ENCODE assay signal across 22 mouse cellular contexts in genomic region chr3:126370571-126370970, GRCm38 (mm10). TPM values are rescaled to one million over a fixed set of nuclear protein-coding genes. Genes with fewer than 3 reads are reported as not detected.
DNase-seq lines count a peak whose midpoint lies in the region.
"Had no signal": no experiment of that assay in that cellular context is flagged by ENCODE, and none has a peak within 500 bp of the region (broad histone marks: within the 10 kb centered on the region; RNA-seq: fewer than 3 reads in every experiment).

No protein-coding gene starts in this region.

- DNase-seq in heart, adult 18-20 months: peak; percentile 42 to 67
- no peak for DNase-seq in heart, postnatal 36 days
- peak; percentile 25 for DNase-seq in urinary bladder, postnatal 14 days (ENCODE audit: low spot score)
- DNase-seq in urinary bladder, postnatal 10 days (ENCODE audit: low spot score): no peak
- peak; percentile 17 for DNase-seq in heart, postnatal 25 days (ENCODE audit: low spot score)
- DNase-seq in kidney, adult 18-20 months: no peak
- DNase-seq: adrenal gland, postnatal 25 days; B cell, adult 2 months; cerebellum, adult 11-12 months; cerebellum, adult 9-11 months; forebrain, postnatal 0 days; kidney, adult 9 months; kidney, postnatal 10 days; layer of hippocampus, postnatal 36 days; liver, embryonic 13.5 days; lung, adult 18-20 months; right cerebral cortex, postnatal 25 days; thymus, adult 2 months; thymus, postnatal 36 days had no signal

- intact Hi-C loops in heart, postnatal 36 days (cut with DNase I): no loop called here
- intact Hi-C loops in heart, postnatal 25 days (cut with DNase I): no loop called here

RNA-seq across cellular contexts. Expression of gene Arsj, which starts 7.1 kb away (rescaled TPM):
- total RNA-seq in heart, adult 18-20 months (2021): under 1 TPM; 0.39 to 0.40 TPM
- total RNA-seq in heart, postnatal 36 days (2021): under 1 TPM; 0.30 to 0.31 TPM
- under 1 TPM; 0.56 to 0.60 TPM for total RNA-seq in heart, postnatal 25 days (2021)
- total RNA-seq: adrenal gland, postnatal 25 days; granulocyte monocyte progenitor cell, adult 5-6 weeks; megakaryocyte, adult 5-6 weeks; neutrophil, adult 5-6 weeks had no signal

Comparison
In these comparisons a context has a peak if more than half of its experiments do, and no peak if none do; other contexts are left out.
1. DNase-seq: peak in heart, adult 18-20 months (2 of 2), urinary bladder, postnatal 14 days (single experiment) and heart, postnatal 25 days (single experiment); none in heart, postnatal 36 days (0 of 2), urinary bladder, postnatal 10 days (single experiment) and kidney, adult 18-20 months (single experiment).